Mouse (Mus musculus) CH12.LX (cell line): ENCODE data around the gene Lrrc37a. TPM values are rescaled to one million over a fixed set of nuclear protein-coding genes. Genes with fewer than 3 reads are reported as not detected.

ENCODE experiments used
- polyA plus RNA-seq: library from polyadenylated mRNA; unstranded; fragments of >175 nt; gene quantifications from 2 replicates; pipeline ENCODE4 v1.2.1, GENCODE M21; 2012; ENCODE audit warnings: low read depth; ENCODE audit not compliant: insufficient read length
- total RNA-seq, 2 experiments: library from RNA; depleted of rRNA; stranded (reverse); fragments of 300-350 nt in 1 of 2; fragments of >200 nt in 1 of 2; gene quantifications; 2 replicates each; pipeline ENCODE4 v1.2.3; 2012 to 2014

Lrrc37a gene
- total and polyA plus RNA-seq, 3 experiments, result not detected

Other genes starting within 250 kb of the Lrrc37a start
- gene Map3k14, start 237.1 kb downstream of the Lrrc37a start, total RNA-seq (2012; rRNA removed), result 9.9 TPM in 2 replicates
- 4.2 and 4.5 TPM in 2 replicates for gene Map3k14, start 237.1 kb downstream of the Lrrc37a start, total RNA-seq (2014; rRNA removed)
- 9.0 and 11.2 TPM in 2 replicates for gene Map3k14, start 237.1 kb downstream of the Lrrc37a start, polyA plus RNA-seq
- gene Arhgap27, start 140.9 kb downstream of the Lrrc37a start, total RNA-seq (2012; rRNA removed), result 24.4 and 26.1 TPM in 2 replicates
- 11.4 and 11.8 TPM in 2 replicates for gene Arhgap27, start 140.9 kb downstream of the Lrrc37a start, total RNA-seq (2014; rRNA removed)
- 26.7 and 30.9 TPM in 2 replicates for gene Arhgap27, start 140.9 kb downstream of the Lrrc37a start, polyA plus RNA-seq
- 5.3 and 5.4 TPM in 2 replicates for gene Plekhm1, start 91.9 kb downstream of the Lrrc37a start, total RNA-seq (2012; rRNA removed)
- gene Plekhm1, start 91.9 kb downstream of the Lrrc37a start, total RNA-seq (2014; rRNA removed), result 2.7 and 3.5 TPM in 2 replicates
- gene Plekhm1, start 91.9 kb downstream of the Lrrc37a start, polyA plus RNA-seq, result 18.3 and 23.2 TPM in 2 replicates
- not detected in 2 replicates for gene Gm884, start 116.5 kb upstream of the Lrrc37a start, total RNA-seq (2012; rRNA removed)
- not detected in 2 replicates for gene Gm884, start 116.5 kb upstream of the Lrrc37a start, total RNA-seq (2014; rRNA removed)
- gene Gm884, start 116.5 kb upstream of the Lrrc37a start, polyA plus RNA-seq, result not detected in 2 replicates
- not detected in 2 replicates for gene Lyzl6, start 134.3 kb upstream of the Lrrc37a start, total RNA-seq (2012; rRNA removed)
- not detected in 2 replicates for gene Lyzl6, start 134.3 kb upstream of the Lrrc37a start, total RNA-seq (2014; rRNA removed)
- gene Lyzl6, start 134.3 kb upstream of the Lrrc37a start, polyA plus RNA-seq, result not detected in 2 replicates
- not detected in 2 replicates for gene Rprml, start 145.0 kb upstream of the Lrrc37a start, total RNA-seq (2012; rRNA removed)
- gene Rprml, start 145.0 kb upstream of the Lrrc37a start, total RNA-seq (2014; rRNA removed), result not detected in 2 replicates
- gene Rprml, start 145.0 kb upstream of the Lrrc37a start, polyA plus RNA-seq, result not detected in 2 replicates
- gene Gosr2, start 193.3 kb upstream of the Lrrc37a start, total RNA-seq (2012; rRNA removed), result 93.7 and 109 TPM in 2 replicates
- 106 and 108 TPM in 2 replicates for gene Gosr2, start 193.3 kb upstream of the Lrrc37a start, total RNA-seq (2014; rRNA removed)
- gene Gosr2, start 193.3 kb upstream of the Lrrc37a start, polyA plus RNA-seq, result 107 and 109 TPM in 2 replicates
- not detected in 2 replicates for gene Wnt9b, start 245.2 kb upstream of the Lrrc37a start, total RNA-seq (2012; rRNA removed)
- gene Wnt9b, start 245.2 kb upstream of the Lrrc37a start, total RNA-seq (2014; rRNA removed), result not detected in 2 replicates
- gene Wnt9b, start 245.2 kb upstream of the Lrrc37a start, polyA plus RNA-seq, result not detected in 2 replicates